Mouse (Mus musculus) olfactory bulb, adult 2 months (tissue): ENCODE results near the gene Efcab9.

ENCODE experiments used
- CTCF ChIP-seq: fragments of 200-500 bp; IDR thresholded peaks from 2 replicates; pipeline ENCODE4 v1.5.1; 2012; ENCODE audit warnings: low read depth, mild to moderate bottlenecking, low read length, moderate library complexity; ENCODE audit not compliant: insufficient read depth
- POLR2A ChIP-seq: fragments of 200-500 bp; IDR thresholded peaks from 2 replicates; pipeline ENCODE4 v1.6.1; 2012; ENCODE audit warnings: mild to moderate bottlenecking, low read depth, low read length, moderate library complexity; ENCODE audit not compliant: insufficient read depth

- TF ChIP-seq CTCF (no peak), POLR2A (no peak)
Measured at GRCm38 (mm10) chr11:32481525-32481924, 50.4 kb downstream of the Efcab9 start.
